Mouse (Mus musculus): ENCODE measurements around the gene Mfng.

GRCm38 (mm10) chr15:78803499-78803900, 30.2 kb upstream of the Mfng start:
- no peak for TF ChIP-seq ZNF384 (IDR thresholded peaks at IDR 0.05; ENCODE audit: low read depth, low read length)
- TF ChIP-seq MAFK (IDR thresholded peaks at IDR 0.05; ENCODE audit: insufficient read depth, low read depth, low read length) = no peak
- no peak for TF ChIP-seq ZC3H11A (IDR thresholded peaks at IDR 0.05; ENCODE audit: borderline replicate concordance, low read depth, low read length)
- TF ChIP-seq HCFC1 (IDR thresholded peaks at IDR 0.05; ENCODE audit: borderline replicate concordance, insufficient read depth, low read length) = no peak
- TF ChIP-seq CHD2 (IDR thresholded peaks at IDR 0.05; ENCODE audit: low read depth, low read length) = no peak

Measured in ES-E14 (cell line).